Mouse (Mus musculus) heart, adult 8-10 months (tissue): Measurements from ENCODE around the gene 1600014C10Rik. TPM values are rescaled to one million over a fixed set of nuclear protein-coding genes. Genes with fewer than 3 reads are reported as not detected.

ENCODE experiments used
- DNase-seq: peaks from one replicate; pipeline ENCODE4 v3.0.0; 2022; ENCODE audit warnings: low spot score
- total RNA-seq, 4 experiments: library from RNA; stranded (reverse); gene quantifications; 2 replicates each; pipeline ENCODE4 v1.2.4; 2022

The 1600014C10Rik gene
- total RNA-seq, 4 experiments from 2014 or later, result 32.1 to 42.1 (median 37.4) TPM

DNA sequence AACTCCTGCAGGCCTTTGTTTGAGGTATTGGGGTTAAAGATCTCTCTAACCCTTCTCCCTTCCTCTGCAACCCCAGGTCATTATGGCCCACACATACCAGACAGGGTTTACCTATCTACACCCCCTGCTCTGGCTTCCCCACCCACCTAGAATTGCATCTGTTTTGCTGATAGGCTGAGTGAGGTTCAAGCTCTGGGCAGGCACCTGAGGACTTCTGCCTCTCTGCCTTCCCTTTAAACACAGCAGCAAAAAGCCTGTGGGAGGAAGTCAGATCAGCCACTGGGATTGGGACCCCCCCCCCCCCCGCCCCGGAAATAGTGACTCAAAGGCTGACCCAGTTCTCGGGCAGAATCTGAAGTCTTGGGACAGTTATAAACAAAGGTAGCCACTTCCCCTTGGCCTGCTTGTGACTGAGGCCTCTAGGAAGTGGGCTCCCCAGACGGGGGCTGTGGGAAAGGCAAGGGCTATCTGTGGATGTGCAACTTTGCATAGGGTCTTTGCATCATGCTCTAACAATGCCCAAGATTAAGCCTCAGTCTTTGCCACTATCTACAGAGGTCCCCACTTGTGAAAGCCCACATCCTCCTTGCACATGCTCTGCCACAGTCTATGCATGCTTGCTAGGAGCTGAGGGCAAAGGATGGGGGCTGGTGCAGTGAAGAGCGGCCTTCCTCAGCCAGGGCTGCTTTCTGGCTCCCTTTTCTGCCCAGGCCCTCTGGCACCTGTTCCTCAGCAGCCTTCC, 31.6 kb downstream of the 1600014C10Rik start:
- DNase-seq, result no peak

DNA sequence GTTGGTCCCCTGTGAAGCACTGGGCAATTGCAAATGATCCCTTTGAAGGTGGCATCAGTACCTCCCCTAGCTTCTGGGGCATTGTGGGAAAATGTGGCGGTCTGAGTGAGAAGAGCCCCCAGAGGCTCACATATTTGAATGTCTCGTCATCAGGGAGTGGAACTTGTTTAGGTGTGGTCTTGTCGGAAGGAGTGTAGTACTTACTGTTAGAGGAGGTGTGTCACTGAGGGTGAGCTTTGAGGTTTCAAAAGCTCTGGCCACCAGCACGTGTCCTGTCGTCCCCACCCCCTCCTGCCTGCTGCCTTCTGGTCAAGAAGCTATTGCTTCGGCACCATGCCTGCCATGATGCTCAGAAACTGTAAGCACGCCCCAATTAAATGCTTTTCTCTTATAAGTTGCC, 32.3 kb downstream of the 1600014C10Rik start:
- DNase-seq, result no peak

DNA sequence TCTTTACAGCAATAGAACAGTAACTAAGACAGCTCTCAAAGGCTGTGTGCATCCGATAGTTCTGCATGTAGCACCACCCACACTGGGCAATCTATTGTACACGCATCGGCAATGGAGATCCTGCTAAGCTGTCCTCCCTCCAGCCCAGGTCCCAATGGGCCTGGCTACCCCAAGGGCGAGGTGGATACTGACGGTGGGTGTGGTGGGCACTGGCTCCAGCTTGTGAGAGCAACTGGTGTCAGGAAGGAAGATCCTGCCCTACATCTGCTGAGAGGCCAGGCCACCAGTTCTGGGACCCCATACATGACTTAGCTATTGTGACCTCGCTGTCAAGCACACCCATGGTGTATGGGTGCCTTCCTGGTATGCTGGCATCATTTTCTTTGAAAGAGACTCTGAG, 32.7 kb downstream of the 1600014C10Rik start:
- no peak for DNase-seq

DNA sequence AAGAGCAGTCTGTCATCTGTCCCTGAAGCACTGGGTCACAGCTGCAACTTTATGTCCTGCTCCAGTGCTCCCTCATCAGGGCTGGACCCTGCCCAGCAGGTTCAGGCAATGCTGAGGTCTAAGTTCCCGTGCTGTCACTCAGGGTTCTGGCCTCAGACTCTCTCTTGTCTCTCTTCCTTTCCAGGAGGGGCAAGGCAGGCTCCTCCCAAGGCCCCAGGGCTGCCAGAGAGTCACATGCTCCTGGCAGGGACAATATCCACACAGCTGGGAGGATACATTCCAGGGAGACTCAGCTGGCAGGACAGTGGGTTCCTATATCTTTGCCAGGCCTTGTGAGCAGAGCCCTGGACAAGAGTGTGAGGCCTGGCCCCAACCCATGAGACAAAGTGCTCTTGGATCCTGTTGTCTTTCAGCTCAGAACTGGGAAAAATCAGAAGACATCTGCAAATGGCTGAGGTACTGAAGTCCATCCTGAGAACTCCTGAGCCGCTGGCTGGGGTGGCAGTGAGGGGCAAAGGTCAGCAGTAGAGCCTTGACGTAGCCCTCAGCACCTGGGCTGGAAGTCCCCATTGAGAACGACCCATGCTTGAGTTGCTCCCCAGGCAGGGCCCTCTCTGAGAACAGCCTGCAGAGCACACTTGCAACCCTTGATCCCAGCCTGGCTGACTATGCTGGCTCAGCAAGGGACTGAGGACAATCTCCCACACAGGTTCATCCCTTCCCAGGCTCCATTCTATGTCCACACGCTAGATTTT, 34.6 kb downstream of the 1600014C10Rik start:
- peak; percentile 94 for DNase-seq

DNA sequence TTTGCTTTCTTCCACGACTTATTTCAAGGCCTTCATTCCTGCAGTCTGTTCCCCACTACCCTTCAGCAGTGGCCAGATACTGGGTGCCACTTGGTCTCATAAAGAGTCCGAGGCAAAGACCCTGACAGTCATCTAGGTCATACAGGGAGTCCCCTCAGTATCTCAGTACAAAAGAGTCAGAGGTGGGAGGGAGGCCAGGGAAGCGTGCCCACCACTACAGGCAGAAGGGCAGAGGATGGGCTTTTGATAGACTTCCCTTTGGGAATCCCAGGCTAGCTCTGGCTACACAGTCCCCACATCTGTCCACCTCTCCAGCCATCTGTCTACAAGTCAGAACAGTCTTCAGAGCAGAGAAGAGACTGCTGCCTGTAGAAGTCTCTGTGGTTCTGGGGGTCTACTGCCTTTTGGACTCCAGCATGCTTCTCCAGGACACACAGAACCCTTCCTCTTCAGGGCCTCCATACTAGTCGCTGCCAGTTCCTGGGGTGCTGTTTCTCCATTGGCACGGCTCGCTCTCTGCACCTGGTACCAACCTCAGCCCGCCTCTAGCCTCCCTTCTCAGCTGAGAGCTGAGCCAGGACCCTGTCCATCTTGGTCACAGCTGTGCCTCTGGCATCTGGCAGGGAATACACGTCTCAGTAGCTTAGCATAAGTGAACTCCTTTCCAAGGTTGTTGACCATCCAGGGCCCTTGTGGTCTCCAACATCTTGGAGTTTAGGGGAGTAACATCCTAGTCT, 35.8 kb downstream of the 1600014C10Rik start:
- DNase-seq, result no peak

DNA sequence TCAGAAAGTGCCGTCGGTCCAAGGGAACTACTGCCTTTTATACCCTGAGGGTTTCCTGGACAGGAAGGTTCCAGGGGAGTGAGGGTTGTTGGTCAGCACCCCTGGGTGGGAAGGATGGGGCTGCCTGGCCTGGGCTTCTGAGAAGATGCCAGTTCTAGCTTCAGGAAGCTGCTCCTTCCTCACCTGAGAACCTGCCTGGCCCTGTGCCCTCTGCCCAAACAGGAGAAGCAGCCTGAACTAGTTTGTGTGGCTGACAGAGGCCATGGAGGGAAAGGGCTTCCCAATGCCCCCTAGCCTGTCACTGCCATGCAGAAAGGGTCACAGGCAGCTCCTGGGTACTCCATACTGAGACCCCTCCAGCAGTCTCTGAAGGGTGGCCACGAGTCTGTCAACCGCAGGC, 36.5 kb downstream of the 1600014C10Rik start:
- DNase-seq, result no peak

DNA sequence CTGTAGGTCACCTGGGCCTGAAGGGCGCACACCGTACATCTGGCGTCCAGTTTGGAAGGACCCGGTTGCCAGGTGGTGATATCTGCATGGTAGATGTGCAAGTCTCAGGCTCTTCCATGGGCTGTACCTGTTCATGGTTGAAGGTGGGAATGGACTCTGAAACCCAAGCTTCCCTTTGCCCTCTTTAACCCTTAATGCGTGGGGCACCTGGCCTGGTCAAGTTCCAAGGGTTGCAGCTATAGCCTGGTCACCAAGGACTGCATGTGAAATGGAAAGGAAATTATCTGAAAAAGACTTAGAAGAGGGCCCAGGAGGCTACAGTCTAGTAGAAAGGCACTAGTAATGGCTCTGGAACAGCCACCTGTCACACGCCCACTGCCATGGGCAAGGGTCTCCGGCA, 37.8 kb downstream of the 1600014C10Rik start:
- DNase-seq, result no peak

DNA sequence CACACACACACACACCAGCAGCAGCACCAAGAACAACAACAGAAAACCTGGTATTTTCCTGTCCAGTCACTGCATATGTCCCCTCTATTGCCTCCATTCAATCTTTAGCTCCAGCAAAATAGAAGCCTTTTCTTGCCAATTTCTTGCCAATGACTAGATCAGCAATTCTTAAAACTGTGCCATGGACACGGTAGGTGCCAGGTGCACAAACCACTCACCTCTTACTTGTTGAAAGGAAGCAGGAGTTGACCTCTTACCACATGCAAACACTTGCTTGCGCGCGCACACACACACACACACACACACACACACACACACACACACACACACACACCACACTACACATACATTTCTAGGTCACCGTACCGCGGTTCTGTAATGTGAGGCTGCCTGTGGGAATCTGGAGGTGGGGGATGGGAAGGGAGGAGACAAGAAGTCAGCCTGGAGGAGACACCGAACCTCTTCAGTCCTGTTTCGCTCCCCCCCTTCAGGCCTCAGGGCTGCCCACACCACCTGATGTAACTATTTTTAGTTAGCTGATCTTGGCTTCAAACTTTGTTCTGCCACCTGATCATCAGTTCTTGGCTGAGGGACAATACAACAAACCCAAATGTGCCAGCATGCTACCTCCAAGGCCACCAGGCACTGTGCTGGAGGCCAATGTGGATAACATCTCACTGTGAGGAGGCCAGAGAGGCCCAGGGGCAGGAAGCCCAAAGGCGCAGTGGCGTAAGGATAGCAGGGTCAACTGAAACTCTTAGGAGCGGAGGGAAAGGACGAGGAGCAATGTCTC, 41.8 kb downstream of the 1600014C10Rik start:
- peak; percentile 76 for DNase-seq

DNA sequence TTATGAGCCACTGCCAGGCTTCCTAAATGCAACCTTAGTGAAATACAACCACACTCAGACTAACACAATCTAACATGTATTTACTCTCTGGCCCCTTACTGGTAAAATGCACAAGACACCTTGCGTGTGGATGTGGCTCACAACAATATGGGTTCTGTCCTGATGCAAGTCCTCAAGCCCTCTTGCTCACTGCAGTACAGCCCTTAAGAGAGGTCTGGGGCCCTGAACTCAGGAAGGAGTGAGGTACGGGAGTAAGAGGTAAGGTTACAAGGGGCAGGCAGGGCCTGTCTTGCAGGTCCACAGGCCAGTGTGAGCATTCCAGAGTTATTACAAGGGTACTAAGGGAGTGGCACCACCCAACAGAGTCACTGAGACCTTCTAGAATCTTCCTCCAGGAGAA, 43.2 kb downstream of the 1600014C10Rik start:
- no peak for DNase-seq

DNA sequence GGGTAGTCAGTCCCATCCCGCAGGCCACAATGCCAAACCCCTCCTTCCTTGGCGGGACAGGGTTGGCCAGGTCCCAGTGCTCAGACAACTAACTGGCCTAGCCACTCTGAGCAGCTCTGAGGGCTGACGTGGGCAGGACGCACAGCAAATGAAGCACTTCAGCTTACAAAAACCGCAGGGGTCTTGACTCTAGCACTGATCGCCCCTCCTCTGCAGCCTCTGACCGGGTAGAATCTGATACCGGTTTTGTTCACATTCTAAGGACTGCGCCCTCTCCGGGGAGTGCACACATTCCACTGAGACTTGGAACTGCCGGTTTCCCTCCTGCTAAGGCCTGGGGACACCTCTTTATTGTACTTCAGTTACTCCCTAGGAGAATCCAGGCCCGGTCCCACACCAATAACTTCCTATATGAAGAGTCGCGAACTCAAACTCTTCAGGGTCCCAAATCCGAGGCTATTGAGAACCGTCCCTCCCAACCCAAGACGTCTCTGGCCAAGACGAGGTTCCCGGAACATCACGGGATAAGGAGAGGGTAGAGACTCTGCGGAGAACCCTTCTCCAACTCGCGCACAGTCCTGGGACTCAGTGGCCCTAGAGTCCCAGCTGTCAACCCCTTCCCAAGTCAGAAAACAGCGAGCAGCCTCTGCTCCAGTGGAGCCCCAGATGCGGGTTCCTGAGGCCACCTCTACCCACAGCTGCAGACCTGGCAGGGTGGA, 44.3 kb downstream of the 1600014C10Rik start:
- peak; percentile 91 for DNase-seq

DNA sequence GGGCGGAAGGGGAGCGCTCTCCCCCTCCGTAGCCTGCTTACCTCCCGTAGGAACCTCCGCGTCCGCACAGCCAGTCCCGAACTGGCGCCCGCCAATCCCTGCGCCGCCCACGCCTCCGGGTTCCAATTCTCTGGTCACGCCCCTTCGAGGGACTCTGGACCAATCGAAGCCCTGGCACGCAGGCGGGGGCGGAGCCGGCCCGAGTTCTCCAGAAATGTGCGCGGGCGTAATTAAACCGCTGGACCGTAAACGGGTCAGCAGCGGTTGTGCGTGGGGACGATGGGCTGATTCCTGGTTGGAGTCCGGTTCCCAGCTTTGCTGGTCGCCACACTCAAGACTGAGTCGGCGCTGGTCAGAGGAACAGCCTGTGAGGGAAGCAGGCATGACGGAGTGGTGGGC, 44.9 kb downstream of the 1600014C10Rik start, which contains the start of gene Plekhf1:
TSS of gene Plekhf1 (minus strand) at position 117 of the 399 bp plus-strand sequence.
- DNase-seq, result peak; percentile 95

DNA sequence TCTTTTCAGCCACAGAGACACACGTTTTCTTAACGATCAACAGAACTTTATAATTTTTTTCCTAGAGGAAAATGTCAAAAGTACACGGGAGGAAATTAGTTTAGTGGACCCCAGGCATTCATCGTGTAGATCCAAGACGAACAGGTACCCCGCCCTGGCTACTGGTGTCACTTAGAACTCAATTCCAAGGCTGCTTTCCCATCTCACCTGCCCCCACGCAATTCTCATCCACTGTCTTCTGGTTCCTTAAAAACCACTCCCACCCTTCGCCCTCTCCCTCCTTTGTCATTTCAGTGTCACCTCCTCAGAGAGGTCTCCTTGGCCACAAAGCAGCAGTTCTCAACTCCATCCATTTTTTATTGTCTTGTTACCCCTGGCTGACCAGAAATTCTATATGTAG, 45.3 kb downstream of the 1600014C10Rik start:
- no peak for DNase-seq

DNA sequence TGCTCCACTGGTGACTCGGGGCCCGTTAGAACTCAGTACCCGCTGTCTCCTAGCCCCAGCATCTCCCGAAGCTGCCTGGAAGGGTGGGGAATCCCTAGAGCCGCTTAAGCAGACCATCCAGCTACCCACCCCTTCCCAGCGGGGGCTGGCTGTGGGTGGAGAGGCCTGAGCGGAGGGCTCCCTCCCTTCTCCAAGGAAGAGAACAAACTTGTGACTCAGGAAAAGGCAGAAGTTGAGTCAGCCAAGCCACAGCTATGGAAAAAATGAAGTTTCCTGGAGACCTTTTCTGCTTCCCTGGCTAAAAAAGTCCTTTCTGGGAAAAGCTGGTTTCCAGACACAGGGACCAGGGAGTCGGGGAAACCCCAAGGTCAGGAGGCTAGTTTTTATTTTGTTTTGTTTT, 47.3 kb downstream of the 1600014C10Rik start:
- DNase-seq, result peak; percentile 69

DNA sequence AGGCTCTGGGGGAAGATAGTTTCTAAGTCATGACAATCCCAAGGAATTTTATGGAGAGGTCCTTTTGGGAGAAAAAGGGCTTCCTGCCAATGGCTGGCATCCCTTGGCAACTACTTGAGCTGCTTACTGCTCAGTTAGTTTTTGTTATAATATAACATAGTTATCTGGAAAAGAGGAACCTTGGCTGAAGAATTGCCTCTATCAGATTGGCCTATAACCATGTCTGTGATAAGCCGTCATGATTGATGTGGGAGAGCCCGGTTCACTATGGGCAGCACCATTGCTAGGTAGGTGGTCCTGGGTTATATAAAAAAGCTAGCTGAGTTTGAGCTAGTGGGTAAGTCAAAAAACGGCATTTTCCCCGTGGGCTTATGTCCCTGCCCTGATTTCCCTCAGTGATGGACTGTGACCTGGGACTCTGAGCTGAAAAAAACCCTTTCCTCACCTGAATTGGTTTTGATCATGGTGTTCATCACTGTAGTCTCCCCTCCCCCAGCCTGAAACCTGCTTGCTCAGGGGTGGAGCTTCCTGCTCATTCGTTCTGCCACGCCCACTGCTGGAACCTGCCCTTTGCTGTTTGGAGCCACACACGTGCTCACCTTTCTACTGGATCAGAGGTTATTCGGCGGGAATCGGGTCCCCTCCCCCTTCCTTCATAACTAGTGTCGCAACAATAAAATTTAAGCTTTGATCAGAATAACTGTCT, 53.5 kb downstream of the 1600014C10Rik start:
- DNase-seq, result no peak

DNA sequence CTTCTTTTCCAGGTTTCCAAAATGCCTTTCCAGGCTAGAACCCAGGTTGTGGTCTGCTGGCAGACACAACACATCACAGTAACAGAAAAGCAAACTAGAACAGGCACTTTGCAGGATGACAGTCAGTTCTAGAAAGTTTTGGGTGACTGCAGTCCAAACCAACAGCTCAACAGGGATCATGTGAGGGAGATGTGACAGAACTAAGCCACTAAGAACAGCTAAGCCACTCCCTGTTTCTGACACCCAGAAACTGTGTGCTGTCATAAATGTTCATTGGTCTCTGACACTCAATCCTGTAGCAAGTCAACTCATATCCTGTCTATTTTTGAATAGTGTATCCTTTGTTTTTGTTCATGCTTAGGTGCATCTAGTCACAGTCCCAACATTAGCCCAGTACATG, 54.1 kb downstream of the 1600014C10Rik start:
- DNase-seq, result no peak

DNA sequence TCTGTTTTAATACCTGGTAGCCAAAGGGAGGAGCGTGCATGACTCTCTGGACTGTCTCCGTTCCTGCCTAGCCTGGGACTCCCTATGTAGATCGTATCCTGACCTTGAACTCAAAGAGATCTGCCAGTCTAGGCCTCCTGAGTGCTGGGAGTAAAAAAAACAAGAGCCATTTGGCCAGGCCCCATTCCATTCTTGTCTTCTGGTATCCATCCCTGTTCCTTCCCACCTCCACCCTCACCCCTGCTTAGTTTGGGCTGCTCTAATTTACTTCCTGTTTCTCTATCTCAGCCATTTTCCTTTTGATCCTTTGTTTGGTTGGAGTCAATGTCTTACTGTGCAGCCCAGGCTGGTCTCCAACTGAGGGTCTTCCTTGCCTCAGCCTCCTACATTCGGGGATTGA, 59.4 kb downstream of the 1600014C10Rik start:
- DNase-seq, result no peak
